Mouse (Mus musculus): ENCODE results near the gene Pcyox1.
"Not testable (repeated sequence)": the region's sequence is repeated elsewhere in the genome, so short reads cannot be mapped to it uniquely, and the experiment has no call there.

Pcyox1 gene

GRCm38 (mm10) chr6:86366125-86366852 lies 30.7 kb downstream of the Pcyox1 start:
- no peak for DNase-seq (ENCODE audit: low spot score in 2 of 2)

GRCm38 (mm10) chr6:86365371-86366124 lies 31.4 kb downstream of the Pcyox1 start, which contains the start of gene Fam136a:
Fam136a (plus strand) TSS chr6:86365646.
- peak; percentile 94 to 98 for DNase-seq (ENCODE audit: low spot score in 2 of 2)

- peak; percentile 77 to 89 for DNase-seq (ENCODE audit: low spot score in 2 of 2)
Measured at GRCm38 (mm10) chr6:86364442-86365141, 32.4 kb downstream of the Pcyox1 start.

- no peak for DNase-seq (ENCODE audit: low spot score in 2 of 2)
Measured at GRCm38 (mm10) chr6:86361373-86361772, 35.6 kb downstream of the Pcyox1 start.

- no peak for DNase-seq (ENCODE audit: low spot score in 2 of 2)
Measured at GRCm38 (mm10) chr6:86360691-86361090, 36.3 kb downstream of the Pcyox1 start.

GRCm38 (mm10) chr6:86356956-86357355 lies 40.0 kb downstream of the Pcyox1 start:
- no peak for DNase-seq (ENCODE audit: low spot score in 2 of 2)

- DNase-seq (ENCODE audit: low spot score in 2 of 2): no peak
Measured at GRCm38 (mm10) chr6:86354948-86355347, 42.0 kb downstream of the Pcyox1 start.

- no peak for DNase-seq (ENCODE audit: low spot score in 2 of 2)
Measured at GRCm38 (mm10) chr6:86349257-86349656, 47.7 kb downstream of the Pcyox1 start.

GRCm38 (mm10) chr6:86346063-86346462 lies 50.9 kb downstream of the Pcyox1 start:
- no peak for DNase-seq (ENCODE audit: low spot score in 2 of 2)

- no peak for DNase-seq (ENCODE audit: low spot score in 2 of 2)
Measured at GRCm38 (mm10) chr6:86343656-86344055, 53.3 kb downstream of the Pcyox1 start.

- not testable (repeated sequence) for DNase-seq (ENCODE audit: low spot score in 2 of 2)
Measured at GRCm38 (mm10) chr6:86336340-86336739, 60.6 kb downstream of the Pcyox1 start.

All from spleen, postnatal 4 days (tissue).